Mouse (Mus musculus): ENCODE results near the gene Helb. TPM values are rescaled to one million over a fixed set of nuclear protein-coding genes. Genes with fewer than 3 reads are reported as not detected.
"Not testable (repeated sequence)": the region's sequence is repeated elsewhere in the genome, so short reads cannot be mapped to it uniquely, and the experiment has no call there.

Gene Helb
- polyA plus RNA-seq (2015; fragmentation: Nextera tagmentation; extraction: Ambion mirVana): 12.1 and 12.8 TPM in 2 replicates

DNA sequence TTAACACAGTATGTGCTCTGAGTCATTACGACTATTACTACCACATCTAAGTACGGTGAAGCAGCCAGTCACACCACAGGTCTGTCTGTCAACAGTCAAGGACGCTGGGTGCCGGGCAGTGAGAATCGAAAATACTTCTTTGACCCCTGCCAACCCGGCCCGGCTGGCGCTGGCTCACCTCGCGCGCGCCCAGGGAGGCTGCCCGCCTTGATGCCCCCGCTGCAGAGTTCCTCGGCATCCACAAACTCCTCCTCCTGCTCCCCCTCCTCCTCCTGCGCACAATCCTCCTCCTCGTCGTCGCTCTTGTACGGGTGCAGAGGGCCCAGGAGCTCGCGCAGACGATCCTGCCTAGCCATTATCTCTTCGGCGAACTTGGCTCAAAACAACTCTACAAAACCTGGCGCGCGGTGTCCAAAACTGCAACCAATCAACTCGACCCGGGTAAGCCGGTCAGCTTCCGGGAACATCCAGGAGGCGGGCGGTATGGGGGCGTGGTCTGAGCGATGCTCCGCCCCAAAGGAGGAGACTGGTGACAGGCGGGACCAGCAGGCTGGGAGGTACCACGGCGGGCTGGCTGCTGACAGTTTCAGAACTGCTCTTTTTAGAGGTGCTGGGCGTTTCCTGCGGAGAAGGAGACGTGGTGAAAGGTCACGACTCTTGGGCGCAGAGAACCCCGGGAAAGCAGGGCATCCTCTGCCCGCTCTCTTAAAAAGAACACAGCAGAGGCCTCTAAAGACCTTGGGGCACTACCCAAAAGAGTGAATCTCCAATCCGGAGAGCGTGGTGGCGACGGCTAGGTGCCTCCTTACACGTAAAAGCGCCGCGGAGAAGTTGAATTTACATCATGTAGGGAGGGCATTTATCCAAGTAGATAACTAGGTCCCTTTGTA, at the start of gene Helb:
Gene Helb (minus strand): TSS at position 481 of the 890 bp plus-strand sequence.
- DNase-seq (ENCODE audit: low spot score): peak; percentile 97

DNA sequence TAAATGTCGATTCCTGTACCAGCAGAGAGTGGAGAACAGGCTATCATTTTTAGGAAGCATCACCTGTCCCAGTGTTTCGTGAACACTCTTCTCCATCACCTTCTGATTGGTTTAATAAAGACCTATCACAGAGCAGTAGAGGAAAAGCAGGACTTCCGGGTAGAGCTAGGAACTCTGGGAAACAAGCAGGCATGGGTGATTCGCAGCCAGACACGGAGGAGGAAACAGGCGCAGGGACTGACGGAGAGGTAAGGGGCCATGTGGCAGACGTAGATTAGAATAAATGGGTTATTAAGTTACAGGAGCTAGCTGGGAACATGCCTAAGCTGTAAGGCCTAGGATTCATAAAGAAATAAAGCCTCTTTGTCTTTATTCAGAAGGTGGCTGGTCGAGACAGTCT, 47.7 kb upstream of the Helb start:
- DNase-seq (ENCODE audit: low spot score): no peak

DNA sequence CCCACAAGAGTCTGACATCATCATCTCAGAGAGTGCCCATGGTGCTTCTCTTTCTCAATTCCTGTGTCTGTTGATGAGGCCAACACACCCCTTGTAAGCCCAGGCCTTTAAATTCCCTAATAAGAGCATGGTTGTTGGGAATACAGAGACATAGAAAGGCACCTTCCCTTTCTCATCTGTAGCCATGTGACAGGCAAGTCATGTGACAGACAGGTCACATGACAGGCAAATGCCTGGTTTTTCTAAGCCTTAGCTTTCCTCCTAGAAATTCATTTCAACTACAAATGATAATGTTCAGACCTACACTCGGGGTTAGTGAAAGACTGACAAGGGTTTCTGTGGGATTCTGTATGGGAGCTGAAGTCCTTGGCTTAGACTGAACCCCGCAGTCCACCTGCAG, 41.1 kb upstream of the Helb start:
- no peak for DNase-seq (ENCODE audit: low spot score)

DNA sequence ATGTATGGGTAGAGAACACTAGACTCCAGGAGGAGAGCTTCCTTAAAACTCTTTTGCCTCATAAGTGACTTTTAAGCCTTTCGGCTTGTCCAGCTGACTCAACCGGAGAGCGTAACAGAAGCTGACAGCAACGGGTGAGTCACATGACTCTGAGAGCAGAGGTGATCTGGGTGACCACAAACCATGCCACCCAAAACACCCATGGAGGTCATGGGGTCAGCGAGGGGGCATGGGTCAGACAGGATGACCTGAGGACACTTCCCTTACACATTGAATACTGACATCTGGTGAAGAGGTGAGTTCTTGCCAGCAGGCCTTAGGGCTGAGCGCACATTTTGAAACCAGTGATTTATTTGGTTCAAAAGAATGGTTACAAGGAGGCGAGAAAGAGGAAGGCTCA, 38.9 kb upstream of the Helb start:
- DNase-seq (ENCODE audit: low spot score): no peak

DNA sequence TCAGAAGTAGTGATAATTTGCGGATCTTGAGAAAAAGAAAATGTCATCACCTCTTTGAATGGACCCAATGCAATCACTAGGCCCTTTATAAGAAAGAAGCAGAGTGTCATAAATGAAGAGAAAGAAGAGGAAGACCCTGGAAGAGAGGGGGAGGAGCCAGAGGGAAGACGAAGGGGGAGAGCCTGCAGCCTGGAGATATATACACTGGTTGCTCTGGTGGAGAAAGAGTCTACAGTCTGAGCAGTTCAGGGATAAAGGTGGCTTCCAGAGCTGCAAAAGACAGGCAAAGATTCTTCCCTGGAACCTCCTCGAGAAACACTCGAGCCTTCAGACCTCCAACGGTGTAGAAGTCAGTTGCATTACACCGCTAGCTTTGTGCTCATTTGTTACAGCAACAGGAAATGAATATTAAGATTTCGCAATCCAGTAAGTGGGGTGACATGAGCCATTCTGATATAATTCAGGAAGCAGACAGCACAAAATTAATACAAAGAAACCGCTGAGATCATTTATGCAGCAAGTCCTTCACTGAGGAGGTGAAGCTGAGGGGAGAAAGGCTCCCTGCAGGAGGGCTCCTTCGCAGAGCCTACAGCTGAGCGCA, 28.2 kb upstream of the Helb start:
- no peak for DNase-seq (ENCODE audit: low spot score)

DNA sequence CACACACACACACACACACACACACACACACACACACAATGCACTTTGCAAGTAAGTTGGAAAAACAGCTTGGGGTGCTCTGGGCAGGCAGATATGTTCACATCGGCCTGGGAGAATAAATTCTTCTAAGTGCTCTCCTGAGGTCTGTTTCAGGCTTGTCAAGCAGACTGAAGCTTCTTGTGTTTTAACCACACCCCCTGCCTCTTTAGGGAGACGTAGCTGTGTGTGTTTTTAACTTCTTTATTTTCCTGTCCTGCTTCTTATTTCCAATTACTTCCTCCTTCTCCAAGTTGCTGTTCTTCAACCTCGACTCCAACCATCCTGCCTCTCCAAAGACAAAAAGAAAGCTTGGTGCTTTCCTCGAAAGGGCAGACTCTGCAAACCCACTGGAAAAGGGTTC, 27.4 kb upstream of the Helb start:
- no peak for DNase-seq (ENCODE audit: low spot score)

DNA sequence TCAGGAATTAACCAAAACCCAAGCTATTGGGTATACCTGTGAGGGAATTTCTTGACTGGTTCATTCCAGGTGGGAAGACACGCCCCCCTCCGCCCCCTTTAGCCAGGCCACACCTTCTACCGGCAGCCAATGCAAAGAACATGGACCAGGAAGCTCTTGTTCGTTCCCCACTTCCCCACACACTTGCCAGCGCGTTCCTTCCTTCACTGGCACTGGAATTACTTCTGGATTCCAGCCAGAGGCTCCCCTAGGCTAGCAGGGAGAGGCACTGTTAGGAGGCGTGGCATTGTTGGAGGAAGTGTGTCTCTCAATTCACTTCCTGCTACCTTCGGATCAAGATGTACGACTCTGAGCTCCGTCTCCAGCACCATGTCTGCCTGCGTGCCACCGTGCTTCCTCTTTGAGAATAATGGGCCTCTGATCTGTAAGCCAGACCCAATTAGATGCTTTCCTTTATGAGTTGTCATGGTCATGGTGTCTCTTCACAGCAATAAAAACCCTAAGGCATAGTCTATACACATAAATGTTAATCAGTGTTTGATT, 23.3 kb upstream of the Helb start:
- no peak for DNase-seq (ENCODE audit: low spot score)

DNA sequence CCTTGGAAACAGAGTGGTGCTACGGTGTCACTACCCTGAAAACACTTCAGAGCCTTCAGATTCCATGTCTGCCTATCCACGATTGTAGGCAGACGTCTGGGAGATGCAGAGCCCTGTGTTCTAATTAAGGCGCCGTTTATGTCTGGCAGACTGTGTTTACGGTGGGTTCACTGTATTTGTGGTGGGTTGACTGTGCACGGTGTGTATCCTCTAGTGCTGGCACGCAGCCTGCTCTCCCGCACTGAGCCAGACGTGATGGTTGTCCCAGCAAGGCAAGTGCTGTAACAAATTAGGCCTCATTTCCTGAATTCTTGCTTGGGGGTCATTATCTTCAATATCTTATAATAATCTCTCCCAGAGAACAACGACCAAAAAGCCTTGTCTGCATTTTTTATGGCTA, 20.9 kb upstream of the Helb start:
- no peak for DNase-seq (ENCODE audit: low spot score)

DNA sequence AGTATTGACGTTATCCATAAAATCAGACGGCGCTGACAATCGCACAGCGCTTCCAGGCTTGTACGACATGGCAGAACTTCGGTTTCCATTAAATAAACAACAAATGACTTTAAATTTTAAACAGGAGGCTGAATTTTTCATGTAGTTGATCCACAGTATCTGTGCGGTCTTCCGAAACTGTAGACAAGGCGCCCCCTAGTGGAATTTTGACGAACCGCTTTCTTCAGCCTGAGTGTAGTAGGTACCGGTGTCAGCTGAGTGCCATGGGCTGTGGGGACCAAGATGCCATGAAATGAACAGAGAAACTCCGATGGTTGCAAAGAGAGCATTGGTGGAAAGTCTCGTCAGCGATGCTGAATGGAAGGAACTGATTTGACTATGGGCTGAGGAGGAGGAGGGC, 17.8 kb upstream of the Helb start:
- peak; percentile 57 for DNase-seq (ENCODE audit: low spot score)

DNA sequence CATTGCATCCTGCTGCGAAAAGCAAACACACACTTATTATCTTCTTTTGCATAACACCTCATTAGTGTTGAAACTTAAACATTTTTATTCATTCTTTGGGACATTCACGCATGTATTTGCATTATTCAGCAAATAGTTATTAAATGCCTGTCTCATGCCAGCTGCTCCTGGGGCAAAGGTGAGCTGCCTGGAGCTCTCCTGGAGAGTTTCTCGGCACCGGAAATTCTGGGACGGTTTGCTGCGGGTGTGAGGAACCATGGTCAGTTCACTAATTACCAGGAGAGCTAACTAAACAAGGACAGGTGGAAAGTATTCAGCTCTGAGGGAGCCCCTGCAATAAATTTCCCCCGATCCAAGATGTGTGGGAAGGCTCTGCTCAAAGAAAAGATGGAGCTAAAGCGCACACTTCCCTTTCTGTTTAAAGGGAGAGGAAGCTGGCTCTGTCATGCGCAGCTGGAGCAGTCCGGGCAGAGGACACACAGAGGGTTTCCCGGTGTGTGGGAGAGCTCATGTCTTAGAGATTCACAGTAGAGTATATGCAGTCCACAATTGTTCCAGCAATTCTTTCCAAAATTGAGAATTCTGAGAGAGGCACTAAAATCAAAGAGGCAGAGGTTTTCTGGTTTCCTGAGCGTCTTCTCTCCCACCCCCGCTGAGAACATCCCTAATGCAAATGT, 16.0 kb upstream of the Helb start:
- DNase-seq (ENCODE audit: low spot score): no peak

DNA sequence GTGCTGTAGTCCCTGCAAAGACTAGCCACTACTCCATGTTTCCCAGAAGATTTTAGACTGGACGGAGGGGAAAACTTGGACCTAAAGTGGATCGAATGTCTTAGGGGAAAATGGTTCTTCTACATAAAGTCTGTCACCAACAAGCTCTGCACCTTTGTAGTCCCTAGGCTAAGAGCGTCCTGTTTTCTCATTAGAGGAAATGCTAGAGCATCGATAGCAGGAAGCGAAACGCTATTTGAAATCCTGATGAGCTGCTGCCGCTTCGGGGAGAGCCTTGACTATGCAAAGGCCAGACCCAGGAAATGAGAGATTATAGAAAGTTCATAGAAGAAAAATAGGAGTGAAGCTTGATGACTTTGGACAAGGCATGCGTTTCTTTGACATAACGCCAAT, 12.7 kb upstream of the Helb start:
- DNase-seq (ENCODE audit: low spot score): no peak

DNA sequence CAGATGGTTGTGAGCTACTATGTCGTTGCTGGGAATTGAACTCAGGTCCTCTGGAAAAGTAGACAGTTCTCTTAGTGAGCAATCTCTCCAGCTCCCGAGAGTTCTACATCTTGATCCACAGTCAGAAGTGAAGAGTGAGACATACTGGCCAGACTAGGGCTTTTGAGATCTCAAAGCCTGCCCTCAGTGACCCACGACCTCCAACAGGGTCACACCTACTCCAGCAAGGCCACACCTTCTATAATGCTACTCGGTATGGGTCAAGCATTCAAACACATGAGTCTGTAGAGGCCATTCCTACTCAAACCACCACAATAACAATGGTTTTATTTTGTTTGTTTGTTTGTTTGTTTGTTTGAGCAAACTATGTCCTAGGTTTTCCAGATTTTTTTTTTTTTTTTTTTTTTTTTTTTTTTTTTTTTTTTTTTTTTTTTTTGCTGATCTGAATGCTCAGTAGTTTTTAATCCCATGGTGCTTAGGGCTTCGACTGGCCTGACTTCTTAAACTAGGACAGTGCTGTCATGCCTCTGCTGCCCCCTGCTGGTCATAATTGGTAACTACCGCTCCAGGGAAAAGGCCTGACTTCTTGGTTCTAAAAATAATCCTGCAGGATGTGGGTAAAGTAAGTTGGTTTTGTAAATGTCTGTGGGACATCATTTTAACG, 12.1 kb upstream of the Helb start:
- DNase-seq (ENCODE audit: low spot score): peak; percentile 83

DNA sequence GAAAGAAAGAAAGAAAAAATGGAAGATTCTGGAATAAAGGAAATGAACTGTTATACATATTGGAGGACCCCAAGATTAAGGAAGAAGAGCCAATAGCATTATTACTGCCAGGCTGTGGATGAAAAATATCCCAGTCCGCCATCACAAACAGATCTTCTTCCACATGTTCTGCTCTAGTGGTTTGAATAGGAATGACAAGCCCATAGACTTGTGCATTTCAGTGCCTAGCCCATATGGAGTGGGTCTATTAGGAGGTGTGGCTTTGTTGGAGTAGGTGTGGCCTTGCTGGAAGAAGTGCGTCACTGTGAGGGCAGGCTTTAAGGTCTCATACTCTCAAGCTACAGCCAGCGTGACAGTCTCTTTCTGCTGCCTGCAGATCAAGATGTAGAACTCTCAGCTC, 10.9 kb upstream of the Helb start:
- DNase-seq (ENCODE audit: low spot score): no peak

DNA sequence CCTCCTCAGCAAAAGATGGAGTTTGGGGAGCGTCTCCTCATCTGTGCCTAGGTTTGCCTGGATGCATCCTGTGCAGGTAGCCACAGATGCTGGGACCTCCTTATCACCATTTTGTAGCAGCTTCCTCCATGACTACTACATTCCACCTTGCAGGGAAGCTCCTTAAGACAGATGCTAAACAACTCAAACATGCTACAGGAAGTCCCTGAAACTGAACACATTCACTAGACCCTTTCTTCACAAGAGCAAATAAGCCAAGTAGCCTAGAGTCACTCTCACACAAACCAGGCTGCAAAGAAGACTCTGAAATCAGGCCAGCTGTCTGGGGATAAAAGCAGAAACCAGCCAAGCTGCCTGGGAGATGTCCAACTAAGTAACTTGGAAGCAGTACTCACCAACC, 2.5 kb upstream of the Helb start:
- no peak for DNase-seq (ENCODE audit: low spot score)

DNA sequence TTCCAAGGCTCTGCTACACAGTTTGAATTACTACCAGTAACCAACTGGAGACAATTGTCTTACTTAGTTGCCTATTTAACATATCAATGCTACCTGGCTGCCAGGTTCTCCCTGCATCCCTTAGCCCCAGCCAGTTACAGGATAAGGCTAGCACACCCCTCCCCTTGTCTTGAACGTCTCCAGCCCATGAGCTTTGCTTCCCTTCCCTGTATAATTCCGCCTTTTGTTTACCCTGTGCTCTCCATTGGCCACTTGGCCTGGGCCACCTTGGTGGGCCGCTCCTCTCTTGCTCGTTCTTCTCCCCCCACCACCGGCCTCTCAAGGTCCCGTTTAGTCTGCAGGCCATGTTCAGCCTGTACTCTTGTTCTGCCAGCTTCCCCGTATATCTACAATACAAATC, 1.7 kb upstream of the Helb start:
- no peak for DNase-seq (ENCODE audit: low spot score)

DNA sequence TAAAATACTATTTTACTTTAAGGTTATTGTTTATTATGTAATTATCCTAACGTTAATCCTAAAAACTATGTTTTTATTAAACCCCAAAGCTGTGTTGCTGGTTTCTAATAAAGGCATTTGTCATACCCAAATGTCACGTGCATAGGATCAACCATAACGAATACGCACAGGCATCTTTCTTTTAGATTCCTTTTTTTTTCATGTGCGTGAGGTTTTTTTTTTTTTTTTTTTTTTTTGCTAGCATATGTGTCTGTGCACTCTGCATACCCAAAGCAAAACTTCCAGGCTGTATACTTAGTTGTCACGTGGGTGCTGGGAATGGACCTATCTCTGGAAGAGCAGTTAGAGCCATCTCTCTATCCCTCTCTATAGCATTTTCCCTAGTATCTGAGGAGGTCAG, 1.2 kb upstream of the Helb start:
- no peak for DNase-seq (ENCODE audit: low spot score)

DNA sequence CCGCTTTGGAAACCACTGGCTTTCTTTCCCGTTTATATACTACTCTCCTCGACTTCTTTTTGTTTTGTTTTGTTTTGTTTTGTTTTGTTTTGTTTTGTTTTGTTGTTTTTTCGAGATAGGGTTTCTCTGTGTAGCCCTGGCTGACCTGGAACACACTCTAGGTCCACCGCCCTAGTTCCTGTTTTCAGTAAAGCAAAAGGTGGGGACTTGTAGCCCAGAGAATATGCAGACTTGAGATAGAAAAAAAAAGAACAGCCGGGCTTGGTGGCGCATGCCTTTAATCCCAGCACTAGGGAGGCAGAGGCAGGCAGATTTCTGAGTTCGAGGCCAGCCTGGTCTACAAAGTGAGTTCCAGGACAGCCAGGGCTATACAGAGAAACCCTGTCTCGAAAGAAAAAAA, 695 bp upstream of the Helb start:
- not testable (repeated sequence) for DNase-seq (ENCODE audit: low spot score)

DNA sequence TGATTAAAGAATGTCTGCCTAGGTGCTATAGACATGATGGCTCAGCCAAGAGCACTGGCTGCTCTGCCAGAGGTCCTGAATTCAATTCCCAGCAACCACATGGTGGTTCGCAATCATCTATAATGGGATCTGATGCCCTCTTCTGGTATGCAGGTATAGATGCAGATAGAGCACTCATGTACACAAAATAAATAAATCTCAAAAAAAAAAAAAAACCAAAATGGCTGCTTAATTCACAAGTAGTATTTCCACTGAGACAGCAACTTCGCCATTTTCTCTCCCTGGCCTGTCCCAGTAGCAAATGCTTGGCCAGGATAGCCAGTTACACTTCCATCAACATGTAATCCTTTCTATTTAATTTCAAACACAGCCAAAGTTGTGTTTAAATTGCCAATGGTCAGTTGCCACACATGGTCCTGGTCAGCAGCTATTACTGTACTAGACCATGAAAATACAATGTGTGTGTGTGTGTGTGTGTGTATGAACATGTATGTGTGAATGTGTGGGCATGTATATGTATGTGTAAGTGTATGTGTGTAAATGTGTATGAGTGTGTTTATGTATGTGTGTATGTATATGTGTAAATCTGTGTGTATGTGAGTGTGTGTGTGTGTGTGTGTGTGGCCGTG, 982 bp downstream of the Helb start:
- no peak for DNase-seq (ENCODE audit: low spot score)

DNA sequence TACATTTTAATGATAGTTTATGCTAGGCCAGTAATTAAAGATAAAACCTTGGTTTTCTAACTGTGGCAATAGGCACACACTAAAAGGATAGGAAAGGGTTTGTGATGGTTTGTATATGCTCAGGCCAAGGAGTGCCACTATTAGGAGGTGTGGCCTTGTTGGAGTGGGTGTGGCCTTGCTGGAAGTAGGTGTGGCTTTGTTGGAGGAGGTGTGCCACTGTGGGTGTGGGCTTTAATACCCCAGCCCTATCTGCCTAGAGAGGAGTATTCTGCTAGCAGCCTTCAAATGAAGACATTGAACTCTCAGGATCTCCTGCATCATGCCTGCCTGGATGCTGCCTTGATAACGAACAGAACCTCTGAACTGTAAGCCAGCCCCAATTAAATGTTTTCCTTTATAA, 12.0 kb downstream of the Helb start:
- no peak for DNase-seq (ENCODE audit: low spot score)

DNA sequence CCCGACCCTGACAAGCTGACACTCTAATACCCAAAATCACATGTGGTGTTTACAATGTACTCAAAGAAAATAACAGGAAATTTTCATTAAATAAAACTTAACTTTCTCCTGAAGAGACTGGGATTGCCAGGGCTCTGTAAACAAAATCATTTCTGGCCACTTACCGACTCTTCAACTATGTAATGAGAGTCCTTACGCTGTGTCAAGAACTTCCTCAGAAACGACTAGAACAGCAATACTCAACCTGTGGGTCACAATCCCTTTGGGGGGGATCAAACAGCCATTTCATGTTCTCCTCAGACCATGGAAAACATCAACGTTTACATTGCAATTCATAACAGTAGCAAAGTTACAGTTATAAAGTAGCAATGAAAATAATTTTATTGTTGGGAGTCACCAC, 15.2 kb downstream of the Helb start:
- no peak for DNase-seq (ENCODE audit: low spot score)

DNA sequence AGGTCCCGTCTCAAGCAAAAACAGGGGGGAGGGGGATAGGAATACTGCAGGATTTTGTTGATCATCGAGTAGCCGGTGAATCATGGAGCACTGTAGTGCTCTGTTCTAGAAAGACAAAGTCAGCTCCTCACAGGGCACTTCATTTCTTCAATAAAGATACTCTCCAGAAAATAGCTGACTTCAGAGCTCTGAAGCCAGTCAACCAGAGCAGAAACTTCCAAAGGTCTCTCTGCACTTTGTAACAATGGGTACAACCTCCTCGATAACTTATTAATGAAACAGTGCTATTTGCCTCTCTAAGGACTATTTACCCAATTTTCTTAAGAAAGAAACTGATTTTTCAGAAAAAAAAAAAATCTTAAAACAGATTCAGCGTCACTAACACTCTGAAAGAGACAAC, 17.1 kb downstream of the Helb start:
- DNase-seq (ENCODE audit: low spot score): no peak
